Comparison of ENCODE assay signal across 8 mouse cellular contexts in the genomic region with DNA sequence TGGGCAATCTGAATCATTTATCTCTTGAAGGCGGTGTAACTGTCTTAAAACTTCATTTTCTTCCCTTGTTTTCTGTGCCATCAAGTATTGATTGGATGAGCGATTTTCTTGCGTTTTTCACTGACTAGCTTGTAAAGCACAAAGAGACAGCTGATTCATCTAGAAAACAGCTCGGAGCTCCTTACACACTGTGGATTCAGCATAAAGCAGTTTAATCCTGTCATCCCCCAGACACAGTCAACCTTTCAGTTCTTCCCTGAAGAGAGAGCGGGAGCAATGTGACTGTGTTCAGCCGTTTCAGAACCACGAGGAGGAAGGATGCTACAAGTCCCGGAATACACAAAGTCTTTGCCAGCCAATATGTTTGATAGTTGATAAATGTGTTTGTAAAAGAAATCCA.
DNase-seq lines count a peak whose midpoint lies in the region; ATAC-seq and TF ChIP-seq lines count a peak whose summit lies in the region.
"Had no signal": no experiment of that assay in that cellular context is flagged by ENCODE, and none has a peak within 500 bp of the region (broad histone marks: within the 10 kb centered on the region; RNA-seq: fewer than 3 reads in every experiment).

No protein-coding gene starts in this region.

- H3K27me3 ChIP-seq in ES-Bruce4 (ENCODE audit: control insufficient read depth, insufficient read depth, low read length, poor library complexity, severe bottlenecking) (no peaks in the 10 kb centered on the region), Patski (no peaks in the 10 kb centered on the region)
- H3K27me3 ChIP-seq in limb, embryonic 13.5 days = peaks cover 27% of the 10 kb centered on the region

- 0 out of 2 replicates have a peak overlapping the region, but pooled peaks have one; percentile 21 for H3K4me2 ChIP-seq in limb, embryonic 13.5 days (replicated peaks)

- WGBS in limb, embryonic 13.5 days = 62% methylated on average over 8 of the region's 8 CpGs

- CTCF ChIA-PET in Patski (lab: Charles Lee) = interaction anchor here (0.7 kb wide), 1 partner anchor 17 kb away, joined by 3 read pairs; no protein-coding TSS in a partner anchor

- no peak for ATAC-seq in Patski
- ATAC-seq in limb, embryonic 13.5 days (ENCODE audit: low FRiP score, low read depth) = no peak

- peak in 1 of 2 experiments; percentile 37 for DNase-seq in layer of hippocampus, adult 2 months (ENCODE audit: low spot score in 2 of 2)
- DNase-seq in layer of hippocampus, postnatal 25 days (ENCODE audit: extremely low spot score in 1 of 2, low spot score in 1 of 2) = no peak
- DNase-seq in Patski (ENCODE audit: low read depth, low spot score) (peak; percentile 43), adipocyte (ENCODE audit: low spot score) (no peak)
- DNase-seq in cerebellum, postnatal 10 days = no peak
- DNase-seq: lung, postnatal 14 days had no signal

- no peaks in the 10 kb centered on the region for H3K9me3 ChIP-seq in ES-Bruce4 (replicated peaks; ENCODE audit: control insufficient read depth, insufficient read depth, low read length, poor library complexity, severe bottlenecking)
- no peaks in the 10 kb centered on the region for H3K9me3 ChIP-seq in limb, embryonic 13.5 days

- in situ Hi-C loops in Patski (cut with MboI; ENCODE audit: low pct_unique_long_range_greater_than_20kb) = no loop called here

- H3K36me3 ChIP-seq in ES-Bruce4 (ENCODE audit: control insufficient read depth, insufficient read depth, low read length, poor library complexity, severe bottlenecking) = no peaks in the 10 kb centered on the region
- H3K36me3 ChIP-seq in limb, embryonic 13.5 days = no peaks in the 10 kb centered on the region

- no peak for TF ChIP-seq EP300 in ES-Bruce4 (IDR thresholded peaks at IDR 0.05; ENCODE audit: insufficient read depth, low read depth, low read length)

- TF ChIP-seq CTCF in layer of hippocampus, adult 2 months (conservative IDR thresholded peaks at IDR 0.05) = no peak
- TF ChIP-seq CTCF in ES-Bruce4 (IDR thresholded peaks at IDR 0.05; ENCODE audit: low read depth, low read length) (no peak), Patski (IDR thresholded peaks at IDR 0.05) (no peak)

- H3K9ac ChIP-seq in ES-Bruce4 (ENCODE audit: low read depth, poor library complexity, severe bottlenecking) = no peak overlapping the region
- H3K9ac ChIP-seq in limb, embryonic 13.5 days = no peak overlapping the region

- peak overlapping the region; percentile 43 for H3K4me3 ChIP-seq in layer of hippocampus, adult 2 months
- no peak overlapping the region for H3K4me3 ChIP-seq in ES-Bruce4 (ENCODE audit: low read depth, low read length)
- no peak overlapping the region for H3K4me3 ChIP-seq in limb, embryonic 13.5 days

- no peaks in the 10 kb centered on the region for H3K4me1 ChIP-seq in ES-Bruce4 (ENCODE audit: control insufficient read depth, insufficient read depth, low read length)
- peaks cover 19% of the 10 kb centered on the region for H3K4me1 ChIP-seq in limb, embryonic 13.5 days

- POLR2A ChIA-PET in Patski (lab: Charles Lee) = no interaction called here

- no peak for TF ChIP-seq POLR2A in ES-Bruce4 (IDR thresholded peaks at IDR 0.05; ENCODE audit: insufficient read depth, low read length)

- H3K27ac ChIP-seq in layer of hippocampus, adult 2 months = no peak overlapping the region
- H3K27ac ChIP-seq in ES-Bruce4 (ENCODE audit: insufficient read depth, low read length) = peak overlapping the region; percentile 33; the same call in 1 of the 2 replicates
- H3K27ac ChIP-seq in limb, embryonic 13.5 days = no peak overlapping the region
